Mouse (Mus musculus) kidney, postnatal 0 days (tissue): ENCODE data around the gene Ppm1m. TPM values are rescaled to one million over a fixed set of nuclear protein-coding genes. Genes with fewer than 3 reads are reported as not detected.
A peak's percentile ranks its signal among the peaks of the same experiment; 100 is the strongest.

Experiments used
- ATAC-seq: fragments of 200-750 bp; cut with Nextera tagmentation; replicated peaks from 2 replicates; pipeline ENCODE4 v1.8.0; 2017; ENCODE audit warnings: low read depth, moderate number of reproducible peaks, moderate TSS enrichment, moderate library complexity; ENCODE audit not compliant: low FRiP score
- DNase-seq: peaks from one replicate; pipeline ENCODE4 v3.0.0-alpha.2; 2016; ENCODE audit warnings: low spot score
- H3K27ac ChIP-seq: fragments of 300-500 bp; sonication (generic); 2 replicates; pipeline ENCODE4 v1.5.1; 2014; ENCODE audit warnings: mild to moderate bottlenecking
- H3K27me3 ChIP-seq: fragments of 300-500 bp; sonication (generic); 2 replicates; pipeline ENCODE4 v1.6.1; 2014; ENCODE audit warnings: low read length, mixed read lengths; ENCODE audit not compliant: insufficient read depth
- H3K36me3 ChIP-seq: fragments of 300-500 bp; sonication (generic); 2 replicates; pipeline ENCODE4 v1.6.1; 2014; ENCODE audit warnings: low read length, mixed read lengths; ENCODE audit not compliant: insufficient read depth
- H3K4me1 ChIP-seq: fragments of 300-500 bp; sonication (generic); replicated peaks from 2 replicates; pipeline ENCODE4 v1.6.1; 2014; ENCODE audit warnings: antibody characterized with exemption, low read length, mixed read lengths; ENCODE audit not compliant: insufficient read depth
- H3K4me2 ChIP-seq: fragments of 300-500 bp; sonication (generic); 2 replicates; pipeline ENCODE4 v1.6.1; 2014; ENCODE audit warnings: mild to moderate bottlenecking, low read length, moderate library complexity, mixed read lengths
- H3K4me3 ChIP-seq: fragments of 300-500 bp; sonication (generic); replicated peaks from 2 replicates; pipeline ENCODE4 v1.5.1; 2014; ENCODE audit warnings: low read depth, low read length
- H3K9ac ChIP-seq: fragments of 300-500 bp; sonication (generic); 2 replicates; pipeline ENCODE4 v1.6.1; 2014; ENCODE audit warnings: low read depth, low read length
- H3K9me3 ChIP-seq: fragments of 300-500 bp; sonication (generic); replicated peaks from 2 replicates; pipeline ENCODE4 v1.6.1; 2016; ENCODE audit warnings: low read length, inconsistent platforms, mixed read lengths
- CTCF ChIP-seq: IDR thresholded peaks from 2 replicates; pipeline ENCODE4 v1.5.1; 2016; ENCODE audit warnings: antibody characterized with exemption, low read depth, mild to moderate bottlenecking, moderate library complexity
- WGBS: fragments of 180-500 bp; shearing (Covaris S2); extraction: QIAGEN DNeasy Blood & Tissue Kit; methylation state at CpG from one replicate; pipeline ENCODE4 v1.1.7; 2014; 5-methylcytosine and 5-hydroxymethylcytosine counted together
- polyA plus RNA-seq: library from polyadenylated mRNA; unstranded; fragments of >200 nt; fragmentation: Nextera tagmentation; extraction: Ambion mirVana; gene quantifications from 2 replicates; pipeline ENCODE4 v1.2.1, GENCODE M21; 2015

Gene Ppm1m
- polyA plus RNA-seq, 1 experiment from 2014 or later, result 33.2 TPM

DNA sequence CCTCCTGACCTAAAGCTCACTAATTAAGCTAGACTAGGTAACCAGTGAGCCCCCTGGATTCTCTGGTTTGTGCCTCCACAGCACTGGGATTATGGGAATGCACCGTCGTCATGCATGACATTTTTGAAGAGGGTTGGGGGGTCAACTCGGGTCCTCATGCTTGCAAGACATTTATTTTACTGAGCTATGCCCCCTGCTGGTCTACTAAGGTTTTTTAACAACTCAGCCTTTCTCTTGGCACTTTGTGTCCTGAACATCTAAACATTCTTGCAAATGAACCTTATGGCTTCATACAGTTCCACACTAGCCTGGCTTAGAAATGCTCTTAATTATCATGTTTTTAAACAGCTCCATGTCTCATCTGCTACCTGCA is 31.2 kb upstream of the Ppm1m start:
- no peaks in the 10 kb centered on the region for H3K27me3 ChIP-seq
- peak; percentile 48; the same call in 1 of the 2 replicates for TF ChIP-seq CTCF
- no peak overlapping the region for H3K4me2 ChIP-seq
- DNase-seq (no peak), ATAC-seq (no peak)
- H3K27ac ChIP-seq, result no peak overlapping the region
- H3K9me3 ChIP-seq, result no peaks in the 10 kb centered on the region
- peaks cover 29% of the 10 kb centered on the region for H3K36me3 ChIP-seq
- H3K9ac ChIP-seq, result no peak overlapping the region
- WGBS, result 47% methylated on average over 3 of the region's 3 CpGs
- no peak overlapping the region for H3K4me3 ChIP-seq
- peaks cover 3% of the 10 kb centered on the region; the same call in 1 of the 2 replicates for H3K4me1 ChIP-seq

DNA sequence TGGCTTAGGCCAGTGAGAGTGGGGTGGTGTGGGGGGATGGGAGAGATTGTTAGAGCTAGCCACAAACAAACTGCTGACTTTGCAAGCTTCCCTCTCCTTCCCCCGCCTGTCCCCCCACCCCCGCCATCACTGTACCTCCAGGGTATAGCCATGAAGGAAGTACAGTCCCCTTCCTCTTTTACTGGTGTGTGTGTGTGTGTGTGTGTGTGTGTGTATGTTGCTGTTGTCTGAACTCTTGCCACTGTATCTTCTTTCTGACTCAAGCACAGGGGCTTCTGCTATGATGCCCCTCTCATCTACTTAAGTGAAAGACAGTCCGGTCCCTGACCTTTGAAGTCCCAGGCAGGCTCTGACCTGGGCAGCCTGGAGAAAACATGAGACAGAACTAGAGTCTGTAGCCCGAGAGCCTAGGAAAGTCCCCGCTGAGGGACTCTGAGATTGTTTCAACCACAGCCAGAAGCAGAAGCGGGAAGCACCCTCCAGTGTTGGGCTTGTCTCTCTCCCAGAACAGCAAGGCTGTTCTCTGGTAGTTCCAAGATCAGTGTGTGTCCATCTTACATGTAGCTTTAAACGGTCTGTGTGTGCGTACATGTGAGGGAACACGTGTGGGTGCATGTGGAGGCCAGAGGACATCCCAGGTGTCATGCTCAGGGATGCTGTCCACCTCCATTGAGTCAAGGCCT is 30.6 kb upstream of the Ppm1m start:
- Histone ChIP-seq H3K27me3 (no peaks in the 10 kb centered on the region), H3K4me1 (peaks cover 5% of the 10 kb centered on the region; the same call in 1 of the 2 replicates), H3K4me3 (no peak overlapping the region), H3K4me2 (no peak overlapping the region), H3K36me3 (peaks cover 23% of the 10 kb centered on the region), H3K27ac (no peak overlapping the region), H3K9ac (no peak overlapping the region), H3K9me3 (no peaks in the 10 kb centered on the region)
- no peak for ATAC-seq
- TF ChIP-seq CTCF, result no peak
- no peak for DNase-seq
- WGBS, result 76% methylated on average over 9 of the region's 9 CpGs

DNA sequence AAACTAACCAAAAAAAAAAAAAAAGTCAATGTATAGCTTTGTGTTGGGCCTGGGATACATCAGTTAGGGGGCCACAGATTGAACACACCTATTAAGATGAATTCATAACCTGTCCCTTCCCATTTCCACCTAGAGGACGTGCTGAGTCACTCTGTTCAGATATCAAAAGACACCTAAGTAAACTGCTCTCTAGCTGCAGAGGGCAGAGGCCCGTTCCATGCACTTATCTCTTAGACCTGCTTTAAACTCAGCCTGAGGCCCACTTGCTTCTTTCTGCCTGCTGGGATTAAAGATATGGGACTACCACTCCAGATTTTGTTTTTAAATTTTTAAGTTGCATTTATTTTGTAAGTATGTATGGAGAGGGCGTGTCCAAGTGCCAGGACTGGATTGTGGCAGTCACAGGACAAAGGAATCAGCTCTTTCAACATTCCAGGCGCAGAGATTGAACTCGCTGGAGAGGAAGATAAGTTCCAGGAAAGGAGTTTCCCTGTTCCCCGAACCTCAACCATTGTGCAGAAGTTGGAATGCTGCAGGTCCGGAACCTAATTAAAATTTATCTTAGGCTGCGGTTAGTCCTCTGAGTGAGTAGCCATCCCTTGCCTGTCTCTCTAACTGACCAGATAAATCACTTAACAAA is 28.4 kb upstream of the Ppm1m start:
- no peak for TF ChIP-seq CTCF
- DNase-seq (no peak), ATAC-seq (no peak)
- Histone ChIP-seq H3K4me2 (no peak overlapping the region), H3K9me3 (no peaks in the 10 kb centered on the region), H3K27me3 (no peaks in the 10 kb centered on the region), H3K9ac (no peak overlapping the region), H3K36me3 (peaks cover 3% of the 10 kb centered on the region; the same call in 1 of the 2 replicates), H3K4me3 (no peak overlapping the region), H3K4me1 (peaks cover 5% of the 10 kb centered on the region; the same call in 1 of the 2 replicates), H3K27ac (no peak overlapping the region)
- WGBS, result 60% methylated on average over 8 of the region's 8 CpGs

GRCm38 (mm10) chr9:106226151-106226682 is 26.7 kb upstream of the Ppm1m start:
- no peaks in the 10 kb centered on the region for H3K27me3 ChIP-seq
- peak overlapping the region; percentile 19; the same call in 1 of the 2 replicates for H3K27ac ChIP-seq
- H3K4me2 ChIP-seq, result peak overlapping the region; percentile 65
- peak; percentile 53 for TF ChIP-seq CTCF
- peak overlapping the region; percentile 44; the same call in 1 of the 2 replicates for H3K9ac ChIP-seq
- ATAC-seq, result peak; percentile 45
- WGBS, result 12% methylated on average over 34 of the region's 34 CpGs
- peak; percentile 65 for DNase-seq
- H3K9me3 ChIP-seq, result no peaks in the 10 kb centered on the region
- H3K4me3 ChIP-seq, result peak overlapping the region; percentile 24
- peaks cover 5% of the 10 kb centered on the region; the same call in 1 of the 2 replicates for H3K4me1 ChIP-seq
- no peaks in the 10 kb centered on the region for H3K36me3 ChIP-seq

- H3K9me3 ChIP-seq, result no peaks in the 10 kb centered on the region
- peaks cover 5% of the 10 kb centered on the region; the same call in 1 of the 2 replicates for H3K4me1 ChIP-seq
- peak overlapping the region; percentile 24 for H3K4me3 ChIP-seq
- ATAC-seq (0 out of 2 replicates have a peak, but pooled peaks have one; percentile 2), DNase-seq (no peak)
- H3K36me3 ChIP-seq, result no peaks in the 10 kb centered on the region
- no peak for TF ChIP-seq CTCF
- WGBS, result 60% methylated on average over 24 of the region's 24 CpGs
- no peaks in the 10 kb centered on the region for H3K27me3 ChIP-seq
- H3K4me2 ChIP-seq, result peak overlapping the region; percentile 65
- peak overlapping the region; percentile 19; the same call in 1 of the 2 replicates for H3K27ac ChIP-seq
- H3K9ac ChIP-seq, result no peak overlapping the region; the same call in 1 of the 2 replicates
Measured at GRCm38 (mm10) chr9:106225469-106226150, 26.1 kb upstream of the Ppm1m start.

- Histone ChIP-seq H3K4me3 (no peak overlapping the region), H3K27me3 (no peaks in the 10 kb centered on the region), H3K36me3 (no peaks in the 10 kb centered on the region), H3K9me3 (no peaks in the 10 kb centered on the region), H3K9ac (no peak overlapping the region), H3K27ac (no peak overlapping the region), H3K4me2 (no peak overlapping the region), H3K4me1 (peaks cover 5% of the 10 kb centered on the region; the same call in 1 of the 2 replicates)
- ATAC-seq (no peak), DNase-seq (no peak)
- TF ChIP-seq CTCF, result no peak
- WGBS, result 74% methylated on average over 4 of the region's 4 CpGs
Measured at GRCm38 (mm10) chr9:106222994-106223393, 23.4 kb upstream of the Ppm1m start.
